In the genomic region with DNA sequence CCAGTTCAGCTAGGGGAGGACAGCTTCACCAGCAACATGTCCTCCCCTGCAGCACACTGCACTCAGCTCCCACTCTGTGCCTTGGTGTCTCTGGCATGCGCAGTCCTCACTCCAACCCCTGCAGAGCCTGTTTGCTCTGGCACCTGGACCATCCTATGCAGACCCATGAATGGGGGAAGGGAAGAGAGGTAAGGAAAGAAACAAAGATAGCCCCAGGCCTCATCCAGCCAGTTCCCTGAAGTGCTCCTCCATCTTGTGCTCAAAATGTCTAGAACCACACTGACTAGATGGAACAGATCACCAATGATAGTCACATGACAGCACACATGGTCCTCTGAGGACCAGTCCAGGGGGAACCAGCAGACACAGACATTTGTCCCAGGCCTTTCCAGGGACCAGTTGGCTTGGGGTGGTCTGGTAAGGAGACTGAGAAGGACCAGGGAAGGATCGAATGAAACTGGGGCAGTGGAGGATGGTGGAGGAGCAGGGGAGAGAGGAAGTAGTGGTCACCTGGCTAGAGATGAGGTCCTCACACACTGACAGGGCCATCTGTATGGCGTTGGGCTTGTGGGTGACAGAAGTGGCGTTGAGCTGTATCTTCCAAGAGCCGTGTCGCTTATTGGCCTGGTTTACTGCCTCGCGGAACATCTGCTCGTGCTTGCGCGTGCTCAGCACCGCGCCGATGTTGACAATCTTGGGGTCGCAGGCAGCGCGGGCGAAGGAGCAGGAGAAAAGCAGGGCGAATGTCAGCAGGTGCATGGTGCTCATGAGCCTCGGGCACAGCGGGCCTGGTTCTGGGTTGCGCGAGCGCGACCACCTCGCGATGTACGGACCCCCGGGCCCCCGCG, we compare ENCODE assay signal across 8 mouse cellular contexts. TPM values are rescaled to one million over a fixed set of nuclear protein-coding genes. Genes with fewer than 3 reads are reported as not detected.
DNase-seq lines count a peak whose midpoint lies in the region; ATAC-seq and TF ChIP-seq lines count a peak whose summit lies in the region.

No protein-coding gene starts in this region.

- TF ChIP-seq CTCF in lung, adult 2 months (IDR thresholded peaks at IDR 0.05; ENCODE audit: insufficient read depth, low read length), result no peak

- peak overlapping the region; percentile 37 for H3K4me3 ChIP-seq in lung, embryonic 16.5 days (ENCODE audit: low read length)
- no peak overlapping the region for H3K4me3 ChIP-seq in lung, adult 2 months (replicated peaks; ENCODE audit: extremely low read depth, low read depth, low read length)
- H3K4me3 ChIP-seq in hindbrain, embryonic 14.5 days (replicated peaks; ENCODE audit: low read length), result peak overlapping the region; percentile 48
- H3K4me3 ChIP-seq in midbrain, embryonic 14.5 days (replicated peaks; ENCODE audit: low read depth, low read length), result peak overlapping the region; percentile 57

- no peak overlapping the region for H3K9ac ChIP-seq in lung, embryonic 16.5 days (ENCODE audit: low read length)
- peak overlapping the region; percentile 72 for H3K9ac ChIP-seq in hindbrain, embryonic 14.5 days
- peak overlapping the region; percentile 61 for H3K9ac ChIP-seq in midbrain, embryonic 14.5 days (replicated peaks; ENCODE audit: low read length)

- H3K36me3 ChIP-seq in lung, embryonic 16.5 days (ENCODE audit: control insufficient read depth, insufficient read depth, low read length), result no peaks in the 10 kb centered on the region
- peaks cover 11% of the 10 kb centered on the region for H3K36me3 ChIP-seq in hindbrain, embryonic 14.5 days (replicated peaks; ENCODE audit: control insufficient read depth, insufficient read depth)
- peaks cover under 1% of the 10 kb centered on the region; the same call in 1 of the 2 replicates for H3K36me3 ChIP-seq in midbrain, embryonic 14.5 days (ENCODE audit: control insufficient read depth, insufficient read depth, low read length)

- H3K4me1 ChIP-seq in lung, embryonic 16.5 days (replicated peaks; ENCODE audit: control insufficient read depth, insufficient read depth, low read length), result peaks cover 6% of the 10 kb centered on the region; the same call in 1 of the 2 replicates
- no peaks in the 10 kb centered on the region for H3K4me1 ChIP-seq in lung, adult 2 months (ENCODE audit: control insufficient read depth, insufficient read depth, low read length)
- 0 out of 2 replicates have a peak, but pooled peaks cover 7% of the 10 kb centered on the region for H3K4me1 ChIP-seq in hindbrain, embryonic 14.5 days (replicated peaks; ENCODE audit: control insufficient read depth, insufficient read depth, low read length)
- 0 out of 2 replicates have a peak, but pooled peaks cover 2% of the 10 kb centered on the region for H3K4me1 ChIP-seq in midbrain, embryonic 14.5 days (ENCODE audit: control insufficient read depth, insufficient read depth, low read length)

- ATAC-seq in lung, embryonic 16.5 days (ENCODE audit: low read depth), result no peak
- ATAC-seq in common myeloid progenitor, adult 5-6 weeks (replicated peaks; ENCODE audit: low read depth, poor library complexity, severe bottlenecking), result peak; percentile 10; the same call in 1 of the 2 replicates
- ATAC-seq in hindbrain, embryonic 14.5 days (ENCODE audit: low FRiP score), result peak; percentile 65
- ATAC-seq in midbrain, embryonic 14.5 days (ENCODE audit: low FRiP score, low TSS enrichment), result peak; percentile 38
- no peak for ATAC-seq in inflammation-experienced regulatory T-cells, adult 6 months

- DNase-seq in lung, adult 2 months, result no peak
- DNase-seq in hindbrain, embryonic 14.5 days (ENCODE audit: low spot score), result peak; percentile 48
- DNase-seq in midbrain, embryonic 14.5 days, result peak; percentile 69
- no peak for DNase-seq in adrenal gland, adult 18-20 months (ENCODE audit: low spot score in 2 of 2)
- DNase-seq in adrenal gland, postnatal 4 days (ENCODE audit: low spot score in 2 of 2), result no peak

- H3K9me3 ChIP-seq in lung, embryonic 16.5 days (ENCODE audit: control insufficient read depth, low read length), result no peaks in the 10 kb centered on the region
- no peaks in the 10 kb centered on the region for H3K9me3 ChIP-seq in hindbrain, embryonic 14.5 days (ENCODE audit: control insufficient read depth, low read length)
- no peaks in the 10 kb centered on the region for H3K9me3 ChIP-seq in midbrain, embryonic 14.5 days (ENCODE audit: control insufficient read depth, low read length)

- WGBS in lung, embryonic 16.5 days, result 6% methylated on average over 31 of the region's 31 CpGs
- 8% methylated on average over 31 of the region's 31 CpGs for WGBS in lung, adult 2 months
- WGBS in hindbrain, embryonic 14.5 days, result 5% methylated on average over 31 of the region's 31 CpGs
- WGBS in midbrain, embryonic 14.5 days, result 4% methylated on average over 31 of the region's 31 CpGs

- H3K4me2 ChIP-seq in lung, embryonic 16.5 days (ENCODE audit: low read depth, low read length), result peak overlapping the region; percentile 56
- peak overlapping the region; percentile 64 for H3K4me2 ChIP-seq in hindbrain, embryonic 14.5 days (replicated peaks)
- peak overlapping the region; percentile 64 for H3K4me2 ChIP-seq in midbrain, embryonic 14.5 days (ENCODE audit: low read length)

- TF ChIP-seq POLR2A in lung, adult 2 months (IDR thresholded peaks at IDR 0.05; ENCODE audit: borderline replicate concordance, extremely low read depth, low read depth, low read length), result no peak

- peaks cover 18% of the 10 kb centered on the region for H3K27me3 ChIP-seq in lung, embryonic 16.5 days (ENCODE audit: control insufficient read depth, insufficient read depth, low read depth, low read length)
- H3K27me3 ChIP-seq in hindbrain, embryonic 14.5 days (ENCODE audit: control insufficient read depth, insufficient read depth, low read length), result peaks cover 59% of the 10 kb centered on the region
- H3K27me3 ChIP-seq in midbrain, embryonic 14.5 days (ENCODE audit: control insufficient read depth, insufficient read depth, low read length), result peaks cover 21% of the 10 kb centered on the region

- no peak overlapping the region for H3K27ac ChIP-seq in lung, embryonic 16.5 days (ENCODE audit: low read length)
- peak overlapping the region; percentile 84 for H3K27ac ChIP-seq in hindbrain, embryonic 14.5 days
- H3K27ac ChIP-seq in midbrain, embryonic 14.5 days (replicated peaks; ENCODE audit: low read depth, low read length), result peak overlapping the region; percentile 77

RNA-seq across cellular contexts. Expression of gene Grin1, which starts 0.6 kb away (rescaled TPM):
- 0.44 and 0.84 TPM in 2 replicates for polyA plus RNA-seq in lung, embryonic 16.5 days (2015; fragmentation: Nextera tagmentation; extraction: Ambion mirVana)
- 0.46 and 0.52 TPM in 2 replicates for polyA plus RNA-seq in lung, adult 2 months (2012; rRNA removed)
- not detected in 2 replicates for total RNA-seq in common myeloid progenitor, adult 5-6 weeks (2017)
- polyA plus RNA-seq in hindbrain, embryonic 14.5 days (2014; fragmentation: Nextera tagmentation; extraction: Ambion mirVana), result 57.2 and 68.4 TPM in 2 replicates
- polyA plus RNA-seq in midbrain, embryonic 14.5 days (2014; fragmentation: Nextera tagmentation; extraction: Ambion mirVana), result 40.5 and 41.3 TPM in 2 replicates
- polyA plus RNA-seq in inflammation-experienced regulatory T-cells, adult 6 months (2017; shearing (Covaris generic)), result not detected
- total RNA-seq in adrenal gland, adult 18-20 months (2021), result 10 to 100 TPM; 10.0 to 10.5 TPM
- total RNA-seq in adrenal gland, postnatal 4 days (2021), result 10 to 100 TPM; 15.0 to 15.2 TPM

RNA-seq across cellular contexts. Expression of gene Man1b1, which starts 13.8 kb away (rescaled TPM):
- 47.8 and 57.4 TPM in 2 replicates for polyA plus RNA-seq in lung, embryonic 16.5 days (2015; fragmentation: Nextera tagmentation; extraction: Ambion mirVana)
- polyA plus RNA-seq in lung, adult 2 months (2012; rRNA removed), result 14.4 and 18.1 TPM in 2 replicates
- total RNA-seq in common myeloid progenitor, adult 5-6 weeks (2017), result 40.8 and 41.3 TPM in 2 replicates
- 51.6 and 66.0 TPM in 2 replicates for polyA plus RNA-seq in hindbrain, embryonic 14.5 days (2014; fragmentation: Nextera tagmentation; extraction: Ambion mirVana)
- polyA plus RNA-seq in midbrain, embryonic 14.5 days (2014; fragmentation: Nextera tagmentation; extraction: Ambion mirVana), result 71.2 and 78.7 TPM in 2 replicates
- 10 to 100 TPM; 21.2 to 24.3 (median 23.1) TPM for polyA plus RNA-seq in inflammation-experienced regulatory T-cells, adult 6 months (2017; shearing (Covaris generic))
- 10 to 100 TPM; 59.0 to 63.2 TPM for total RNA-seq in adrenal gland, adult 18-20 months (2021)
- total RNA-seq in adrenal gland, postnatal 4 days (2021), result 10 to 100 TPM; 57.5 to 62.5 TPM

RNA-seq across cellular contexts. Expression of gene Lrrc26, which starts 28.6 kb away (rescaled TPM):
- 6.7 and 9.4 TPM in 2 replicates for polyA plus RNA-seq in lung, embryonic 16.5 days (2015; fragmentation: Nextera tagmentation; extraction: Ambion mirVana)
- polyA plus RNA-seq in lung, adult 2 months (2012; rRNA removed), result 52.8 and 59.6 TPM in 2 replicates
- total RNA-seq in common myeloid progenitor, adult 5-6 weeks (2017), result not detected in 2 replicates
- not detected in 2 replicates for polyA plus RNA-seq in hindbrain, embryonic 14.5 days (2014; fragmentation: Nextera tagmentation; extraction: Ambion mirVana)
- polyA plus RNA-seq in midbrain, embryonic 14.5 days (2014; fragmentation: Nextera tagmentation; extraction: Ambion mirVana), result 0.30 TPM in 1 of 2 replicates, not detected in the other
- polyA plus RNA-seq in inflammation-experienced regulatory T-cells, adult 6 months (2017; shearing (Covaris generic)), result not detected
- not detected for total RNA-seq in adrenal gland, adult 18-20 months (2021)
- not detected for total RNA-seq in adrenal gland, postnatal 4 days (2021)

RNA-seq across cellular contexts. Expression of gene Tmem210, which starts 30.4 kb away (rescaled TPM):
- polyA plus RNA-seq in lung, embryonic 16.5 days (2015; fragmentation: Nextera tagmentation; extraction: Ambion mirVana), result not detected in 2 replicates
- 0.40 TPM in 1 of 2 replicates, not detected in the other for polyA plus RNA-seq in lung, adult 2 months (2012; rRNA removed)
- not detected in 2 replicates for total RNA-seq in common myeloid progenitor, adult 5-6 weeks (2017)
- not detected in 2 replicates for polyA plus RNA-seq in hindbrain, embryonic 14.5 days (2014; fragmentation: Nextera tagmentation; extraction: Ambion mirVana)
- polyA plus RNA-seq in midbrain, embryonic 14.5 days (2014; fragmentation: Nextera tagmentation; extraction: Ambion mirVana), result not detected in 2 replicates
- polyA plus RNA-seq in inflammation-experienced regulatory T-cells, adult 6 months (2017; shearing (Covaris generic)), result not detected
- not detected for total RNA-seq in adrenal gland, adult 18-20 months (2021)
- total RNA-seq in adrenal gland, postnatal 4 days (2021), result not detected

RNA-seq across cellular contexts. Expression of gene Dpp7, which starts 37.8 kb away (rescaled TPM):
- polyA plus RNA-seq in lung, embryonic 16.5 days (2015; fragmentation: Nextera tagmentation; extraction: Ambion mirVana), result 15.9 and 18.9 TPM in 2 replicates
- polyA plus RNA-seq in lung, adult 2 months (2012; rRNA removed), result 33.6 and 36.4 TPM in 2 replicates
- total RNA-seq in common myeloid progenitor, adult 5-6 weeks (2017), result 13.3 and 19.2 TPM in 2 replicates
- 21.5 and 24.7 TPM in 2 replicates for polyA plus RNA-seq in hindbrain, embryonic 14.5 days (2014; fragmentation: Nextera tagmentation; extraction: Ambion mirVana)
- 19.2 and 19.8 TPM in 2 replicates for polyA plus RNA-seq in midbrain, embryonic 14.5 days (2014; fragmentation: Nextera tagmentation; extraction: Ambion mirVana)
- polyA plus RNA-seq in inflammation-experienced regulatory T-cells, adult 6 months (2017; shearing (Covaris generic)), result 10 to 100 TPM; 10.2 to 24.6 (median 21.1) TPM
- total RNA-seq in adrenal gland, adult 18-20 months (2021), result 10 to 100 TPM; 32.3 to 42.0 TPM
- 10 to 100 TPM; 32.1 to 33.9 TPM for total RNA-seq in adrenal gland, postnatal 4 days (2021)

Comparison
In these comparisons a context has a peak if more than half of its experiments do, and no peak if none do; other contexts are left out.
1. ATAC-seq: peak in common myeloid progenitor, adult 5-6 weeks (single experiment), hindbrain, embryonic 14.5 days (single experiment) and midbrain, embryonic 14.5 days (single experiment); none in lung, embryonic 16.5 days (single experiment) and inflammation-experienced regulatory T-cells, adult 6 months (single experiment).
2. DNase-seq: peak in hindbrain, embryonic 14.5 days (single experiment) and midbrain, embryonic 14.5 days (single experiment); none in lung, adult 2 months (single experiment), adrenal gland, adult 18-20 months (0 of 2) and adrenal gland, postnatal 4 days (0 of 2).
3. RNA of gene Grin1, which starts 0.6 kb away (polyA plus RNA-seq): 57.2 to 68.4 TPM in hindbrain, embryonic 14.5 days and 40.5 to 41.3 TPM in midbrain, embryonic 14.5 days; 0.46 to 0.52 TPM in lung, adult 2 months, 0.44 to 0.84 TPM in lung, embryonic 16.5 days and not detected in inflammation-experienced regulatory T-cells, adult 6 months; every median in the first group is over 10 times any median in the second.
4. Peak in every context shown above with its lines, with median percentiles within 50 percentile points of each other: H3K4me2 ChIP-seq.